Mouse (Mus musculus): ENCODE data around the gene Csf3. TPM values are rescaled to one million over a fixed set of nuclear protein-coding genes. Genes with fewer than 3 reads are reported as not detected.

Csf3 gene
- total RNA-seq, 4 experiments from 2014 or later, result not detected

- DNase-seq (ENCODE audit: low spot score in 2 of 2), result no peak
These were observed 46.9 kb downstream of the Csf3 start for GRCm38 (mm10) chr11:98747804-98748505.

DNA sequence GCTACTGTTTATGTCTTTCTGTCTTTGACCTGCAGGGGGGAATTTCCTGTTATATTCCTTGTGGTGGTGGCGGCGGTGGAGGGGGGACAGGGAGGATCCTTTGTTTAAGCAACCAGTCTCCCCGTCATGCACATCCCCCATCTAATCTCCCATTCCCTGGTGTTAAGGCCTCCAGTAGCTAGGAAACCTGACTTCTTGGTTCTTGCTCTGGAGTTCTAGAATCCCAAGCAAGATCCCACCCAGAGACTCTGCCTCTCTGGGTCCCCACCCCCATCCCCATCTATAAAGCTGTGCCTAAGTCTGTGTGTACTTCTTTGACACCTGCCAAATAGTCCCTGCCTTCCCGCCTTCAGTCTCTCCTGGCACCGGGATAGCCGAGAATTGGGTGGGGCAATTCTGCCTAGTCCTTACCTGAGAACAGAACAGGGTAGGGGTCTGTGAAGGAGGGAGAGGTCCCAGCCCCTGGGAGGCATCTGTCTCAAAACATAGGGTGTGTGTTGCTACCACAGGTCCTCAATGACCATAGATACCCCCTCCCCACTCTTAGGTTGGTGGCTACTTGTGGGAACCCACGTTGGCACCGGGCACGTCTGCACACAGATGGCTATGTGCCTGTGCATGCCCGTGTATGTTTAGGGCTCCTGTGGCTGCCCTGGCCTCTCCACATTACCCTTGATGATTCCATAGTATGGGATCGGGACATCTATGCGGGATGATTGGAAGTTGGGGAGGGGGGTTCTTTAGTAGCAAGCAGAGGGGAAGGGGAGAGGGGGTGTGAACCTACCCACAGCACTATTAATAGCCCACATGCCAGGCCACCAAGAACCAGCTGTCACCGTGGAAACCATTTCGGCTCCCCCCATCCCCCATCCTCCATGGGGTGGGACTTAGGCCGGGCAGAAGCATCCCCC, 47.7 kb downstream of the Csf3 start:
- no peak for DNase-seq (ENCODE audit: low spot score in 2 of 2)

- DNase-seq (ENCODE audit: low spot score in 2 of 2), result no peak
These were observed 48.7 kb downstream of the Csf3 start for GRCm38 (mm10) chr11:98749716-98750115.

DNA sequence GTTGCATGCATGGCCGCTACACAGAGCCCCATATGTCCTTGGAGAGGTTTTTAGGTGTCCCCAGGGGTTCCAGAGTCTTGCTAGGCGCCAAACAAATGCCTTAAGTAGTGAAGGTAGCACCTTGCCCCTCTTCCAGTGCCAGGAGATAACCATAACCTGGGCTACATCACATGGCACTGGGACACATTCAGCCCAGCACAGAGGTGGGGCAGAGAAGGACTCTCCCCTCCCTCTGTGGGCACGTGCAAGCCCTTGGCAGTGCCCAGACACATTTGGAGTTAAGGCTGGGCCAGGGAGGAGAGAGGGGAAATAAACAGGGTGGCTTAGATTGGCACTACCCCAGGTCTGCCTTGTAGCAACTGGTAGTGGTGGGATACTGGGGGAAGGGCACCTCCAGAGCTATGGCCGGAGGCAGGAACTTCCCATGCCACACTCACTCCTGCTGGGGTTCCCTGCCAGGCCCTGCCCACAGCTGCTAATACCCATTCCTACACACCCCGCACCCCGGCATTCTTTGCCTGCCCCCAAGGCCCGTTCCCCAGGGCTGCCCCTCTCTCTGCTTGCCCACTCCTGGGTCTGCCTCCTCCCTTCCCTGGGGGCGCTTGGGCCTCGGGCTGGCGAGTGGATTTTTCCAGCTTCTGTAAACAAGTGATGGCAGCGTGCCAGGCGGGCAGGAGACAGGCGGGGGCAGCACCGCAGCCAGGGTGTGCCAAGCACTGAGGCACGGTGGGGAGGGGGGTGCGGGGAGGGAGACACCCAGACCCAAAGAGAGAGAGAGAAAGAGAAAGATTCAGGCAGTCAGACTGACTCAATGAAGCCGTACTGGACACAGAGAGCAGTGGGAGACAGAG, 49.5 kb downstream of the Csf3 start:
- peak; percentile 85 to 86 for DNase-seq (ENCODE audit: low spot score in 2 of 2)

- no peak for DNase-seq (ENCODE audit: low spot score in 2 of 2)
These were observed 50.2 kb downstream of the Csf3 start for GRCm38 (mm10) chr11:98751221-98751782.

DNA sequence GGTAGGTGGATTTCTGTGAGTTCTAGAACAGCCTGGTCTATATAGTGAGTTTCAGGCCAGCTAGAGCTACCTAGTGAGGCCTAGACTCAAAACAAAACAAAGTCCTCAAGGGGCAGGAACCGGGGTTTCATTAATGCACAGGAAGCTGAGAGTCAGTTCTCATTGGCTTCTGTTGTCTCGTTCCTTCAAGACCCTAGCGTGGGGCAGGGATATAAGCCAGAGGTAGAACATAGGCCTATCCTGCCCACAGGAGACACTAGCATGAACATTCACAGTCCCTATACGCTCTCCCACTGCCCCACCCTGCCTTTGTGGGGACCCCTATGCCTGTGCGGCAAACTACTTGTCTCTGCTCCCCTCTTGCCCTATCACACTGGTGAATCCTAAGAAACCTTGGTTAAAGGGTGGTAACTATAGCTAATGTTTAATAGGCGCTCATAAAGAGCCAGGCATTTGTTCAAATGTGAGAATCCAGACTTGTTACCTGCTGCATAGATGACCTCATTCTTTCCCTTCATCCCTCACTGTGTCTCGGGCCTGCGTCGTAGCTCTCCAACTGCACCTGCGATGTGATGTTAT, 51.6 kb downstream of the Csf3 start:
- no peak for DNase-seq (ENCODE audit: low spot score in 2 of 2)

Other genes with a start within 250 kb of the Csf3 start
- not detected for gene Ikzf3, start 155.2 kb upstream of the Csf3 start, total RNA-seq (2022)
- under 1 TPM in 1 of 4 experiments, not detected in 3; 0.75 TPM for gene Zpbp2, start 150.2 kb upstream of the Csf3 start, total RNA-seq (2022)
- 10 to 100 TPM; 43.4 to 57.6 (median 48.9) TPM for gene Ormdl3, start 113.9 kb upstream of the Csf3 start, total RNA-seq (2022)
- not detected for gene Lrrc3c, start 103.0 kb upstream of the Csf3 start, total RNA-seq (2022)
- gene Gm12355, start 75.6 kb upstream of the Csf3 start, total RNA-seq (2022), result 10 to 100 TPM; 12.1 to 20.0 (median 14.9) TPM
- gene Gsdma3, start 74.9 kb upstream of the Csf3 start, total RNA-seq (2022), result under 1 TPM in 1 of 4 experiments, not detected in 3; 0.27 TPM
- gene Gsdma2, start 54.5 kb upstream of the Csf3 start, total RNA-seq (2022), result not detected
- gene Gsdma, start 36.9 kb upstream of the Csf3 start, total RNA-seq (2022), result under 1 TPM in 1 of 4 experiments, not detected in 3; 0.22 TPM
- 100 to 1,000 TPM; 115 to 128 (median 124) TPM for gene Psmd3, start 18.7 kb upstream of the Csf3 start, total RNA-seq (2022)
- gene Med24, start 28.2 kb downstream of the Csf3 start, total RNA-seq (2022), result 100 to 1,000 TPM; 118 to 162 (median 138) TPM
- 100 to 1,000 TPM; 919 to 985 (median 938) TPM for gene Thra, start 39.4 kb downstream of the Csf3 start, total RNA-seq (2022)
- 10 to 100 TPM; 86.6 to 99.6 (median 92.7) TPM for gene Nr1d1, start 74.1 kb downstream of the Csf3 start, total RNA-seq (2022)
- gene Msl1, start 94.3 kb downstream of the Csf3 start, total RNA-seq (2022), result 100 to 1,000 TPM; 140 to 201 (median 177) TPM
- gene Casc3, start 103.6 kb downstream of the Csf3 start, total RNA-seq (2022), result 10 to 100 TPM; 50.5 to 64.9 (median 59.4) TPM
- 100 to 1,000 TPM; 171 to 203 (median 197) TPM for gene Rapgefl1, start 135.5 kb downstream of the Csf3 start, total RNA-seq (2022)
- 10 to 100 TPM; 69.4 to 86.8 (median 80.7) TPM for gene Wipf2, start 162.4 kb downstream of the Csf3 start, total RNA-seq (2022)
- gene Cdc6, start 206.5 kb downstream of the Csf3 start, total RNA-seq (2022), result 1 to 10 TPM in 1 of 4 experiments, under 1 TPM in 3; 0.36 to 1.2 (median 0.44) TPM
- gene Rara, start 226.6 kb downstream of the Csf3 start, total RNA-seq (2022), result 10 to 100 TPM; 17.3 to 20.2 (median 19.4) TPM